Mouse (Mus musculus): ENCODE data around the gene Actn1.
"Not testable (repeated sequence)": the region's sequence is repeated elsewhere in the genome, so short reads cannot be mapped to it uniquely, and the experiment has no call there.

Actn1 gene

GRCm38 (mm10) chr12:80260056-80260743 is at the start of gene Actn1:
Gene Actn1 (minus strand): TSS chr12:80260371.
- peak; percentile 62 for DNase-seq (ENCODE audit: low spot score)

- no peak for DNase-seq (ENCODE audit: low spot score)
These were observed 47.4 kb upstream of the Actn1 start for GRCm38 (mm10) chr12:80307556-80307955.

- no peak for DNase-seq (ENCODE audit: low spot score)
These were observed 44.3 kb upstream of the Actn1 start for GRCm38 (mm10) chr12:80304518-80304917.

- DNase-seq (ENCODE audit: low spot score), result no peak
These were observed 40.8 kb upstream of the Actn1 start for GRCm38 (mm10) chr12:80300833-80301456.

GRCm38 (mm10) chr12:80298714-80299113 is 38.5 kb upstream of the Actn1 start:
- DNase-seq (ENCODE audit: low spot score), result no peak

- no peak for DNase-seq (ENCODE audit: low spot score)
These were observed 31.8 kb upstream of the Actn1 start for GRCm38 (mm10) chr12:80291895-80292435.

GRCm38 (mm10) chr12:80290964-80291363 is 30.8 kb upstream of the Actn1 start:
- no peak for DNase-seq (ENCODE audit: low spot score)

- DNase-seq (ENCODE audit: low spot score), result no peak
These were observed 30.3 kb upstream of the Actn1 start for GRCm38 (mm10) chr12:80290483-80290882.

GRCm38 (mm10) chr12:80289722-80290121 is 29.6 kb upstream of the Actn1 start:
- DNase-seq (ENCODE audit: low spot score), result no peak

GRCm38 (mm10) chr12:80285890-80286289 is 25.7 kb upstream of the Actn1 start:
- no peak for DNase-seq (ENCODE audit: low spot score)

GRCm38 (mm10) chr12:80284251-80284650 is 24.1 kb upstream of the Actn1 start:
- not testable (repeated sequence) for DNase-seq (ENCODE audit: low spot score)

- DNase-seq (ENCODE audit: low spot score), result no peak
These were observed 18.7 kb upstream of the Actn1 start for GRCm38 (mm10) chr12:80278866-80279265.

- no peak for DNase-seq (ENCODE audit: low spot score)
These were observed 17.3 kb upstream of the Actn1 start for GRCm38 (mm10) chr12:80277428-80277827.

GRCm38 (mm10) chr12:80275187-80275820 is 15.1 kb upstream of the Actn1 start:
- DNase-seq (ENCODE audit: low spot score), result no peak

GRCm38 (mm10) chr12:80273020-80273686 is 13.0 kb upstream of the Actn1 start:
- peak; percentile 72 for DNase-seq (ENCODE audit: low spot score)

GRCm38 (mm10) chr12:80271806-80272205 is 11.6 kb upstream of the Actn1 start:
- peak; percentile 58 for DNase-seq (ENCODE audit: low spot score)

GRCm38 (mm10) chr12:80270924-80271323 is 10.8 kb upstream of the Actn1 start:
- DNase-seq (ENCODE audit: low spot score), result no peak

- DNase-seq (ENCODE audit: low spot score), result no peak
These were observed 9.1 kb upstream of the Actn1 start for GRCm38 (mm10) chr12:80269303-80269702.

- DNase-seq (ENCODE audit: low spot score), result no peak
These were observed 7.8 kb upstream of the Actn1 start for GRCm38 (mm10) chr12:80267962-80268361.

GRCm38 (mm10) chr12:80264388-80264787 is 4.2 kb upstream of the Actn1 start:
- DNase-seq (ENCODE audit: low spot score), result peak; percentile 33

GRCm38 (mm10) chr12:80260744-80261695 is 849 bp upstream of the Actn1 start:
- DNase-seq (ENCODE audit: low spot score), result no peak

Measured in T-cell, adult 2 months (primary cell).